Mouse (Mus musculus): Measurements from ENCODE around the gene Kcne1.

The Kcne1 gene

GRCm38 (mm10) chr16:92301989-92302388, 57.3 kb downstream of the Kcne1 start:
- DNase-seq = peak; percentile 28 to 67

- DNase-seq = no peak
These were observed 57.9 kb downstream of the Kcne1 start for GRCm38 (mm10) chr16:92301412-92301806.

DNA sequence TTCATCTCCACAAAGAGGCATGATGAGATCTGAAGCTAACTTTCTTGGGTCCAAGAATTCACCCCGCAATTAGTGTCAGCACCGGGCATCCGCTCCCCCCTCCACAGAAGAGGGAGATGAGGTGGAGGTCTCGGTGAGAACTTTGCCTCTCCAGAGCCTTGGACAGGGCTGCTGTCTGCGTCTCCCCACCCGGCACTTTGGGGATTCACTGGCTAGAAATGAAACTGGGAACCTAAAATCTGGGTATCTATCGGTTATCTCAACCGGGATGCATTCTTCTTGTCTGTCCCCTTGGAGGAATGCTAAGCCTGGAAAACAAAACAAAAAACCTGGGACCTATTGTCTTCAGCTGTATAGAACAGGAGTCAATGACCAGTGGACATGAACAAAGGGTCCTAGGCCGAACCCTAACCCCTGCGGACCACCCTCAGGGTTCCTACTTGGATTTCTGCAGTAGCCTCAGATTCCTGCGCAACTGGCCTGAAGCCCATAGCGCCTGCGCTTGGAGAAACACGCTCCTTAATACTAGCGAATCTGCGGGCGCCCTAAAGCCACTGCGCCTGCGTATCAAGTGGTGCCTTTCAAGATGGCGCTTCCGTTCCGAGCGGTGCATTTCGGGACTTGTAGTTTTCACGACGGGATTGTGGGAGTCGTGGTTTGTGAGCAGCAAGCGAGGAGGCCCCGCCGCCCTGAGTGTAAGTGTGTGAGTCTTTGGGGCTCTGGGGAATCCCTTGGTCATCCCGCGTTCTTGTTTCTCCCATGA, 58.4 kb downstream of the Kcne1 start, which contains the start of gene Smim11:
Smim11 (plus strand) TSS at position 638 of the 763 bp plus-strand sequence.
- DNase-seq = peak; percentile 95 to 96
